Mouse (Mus musculus) gastrocnemius, postnatal 10 days (tissue): ENCODE data around the gene Cacna2d1. TPM values are rescaled to one million over a fixed set of nuclear protein-coding genes. Genes with fewer than 3 reads are reported as not detected.

Source experiments
- DNase-seq: peaks from one replicate; pipeline ENCODE4 v3.0.0; 2021; ENCODE audit warnings: mixed read lengths
- total RNA-seq, 2 experiments: library from RNA; stranded (reverse); gene quantifications; 2 replicates each; pipeline ENCODE4 v1.2.3; 2021

Cacna2d1 gene
- total RNA-seq, 2 experiments from 2014 or later: 285 to 287 TPM

GRCm38 (mm10) chr5:16418504-16418903 lies 484.0 kb downstream of the Cacna2d1 start:
- DNase-seq: no peak

Other genes with a start within 250 kb of the Cacna2d1 start
- not detected for gene Speer4c, start 220.4 kb upstream of the Cacna2d1 start, total RNA-seq